Mouse (Mus musculus) forebrain, embryonic 13.5 days (tissue): ENCODE measurements around the gene Grcc10. TPM values are rescaled to one million over a fixed set of nuclear protein-coding genes. Genes with fewer than 3 reads are reported as not detected.

Source experiments
- ATAC-seq: fragments of 200-750 bp; cut with Nextera tagmentation; 2 replicates; pipeline ENCODE4 v1.8.0; 2017
- H3K27ac ChIP-seq: fragments of 300-500 bp; sonication (generic); 2 replicates; pipeline ENCODE4 v1.5.1; 2015; ENCODE audit warnings: inconsistent platforms, mild to moderate bottlenecking, moderate library complexity
- H3K27me3 ChIP-seq: fragments of 300-500 bp; sonication (generic); 2 replicates; pipeline ENCODE4 v1.6.1; 2015; ENCODE audit warnings: mild to moderate bottlenecking, inconsistent platforms
- H3K36me3 ChIP-seq: fragments of 300-500 bp; sonication (generic); 2 replicates; pipeline ENCODE4 v1.6.1; 2015; ENCODE audit warnings: mild to moderate bottlenecking, inconsistent platforms; ENCODE audit not compliant: poor library complexity, severe bottlenecking
- H3K4me1 ChIP-seq: fragments of 300-500 bp; sonication (generic); 2 replicates; pipeline ENCODE4 v1.6.1; 2015; ENCODE audit warnings: inconsistent platforms
- H3K4me2 ChIP-seq: fragments of 300-500 bp; sonication (generic); 2 replicates; pipeline ENCODE4 v1.6.1; 2015; ENCODE audit warnings: inconsistent platforms, mild to moderate bottlenecking, moderate library complexity
- H3K4me3 ChIP-seq: fragments of 300-500 bp; sonication (generic); 2 replicates; pipeline ENCODE4 v1.5.1; 2015; ENCODE audit warnings: mild to moderate bottlenecking, inconsistent platforms
- H3K9ac ChIP-seq: fragments of 300-500 bp; sonication (generic); 2 replicates; pipeline ENCODE4 v1.6.1; 2015; ENCODE audit warnings: mild to moderate bottlenecking, inconsistent platforms
- H3K9me3 ChIP-seq: fragments of 300-500 bp; sonication (generic); replicated peaks from 2 replicates; pipeline ENCODE4 v1.6.1; 2016; ENCODE audit warnings: inconsistent platforms
- WGBS: fragments of 180-500 bp; shearing (Covaris S2); methylation state at CpG from one replicate; pipeline ENCODE4 v1.1.7; 2015; 5-methylcytosine and 5-hydroxymethylcytosine counted together
- polyA plus RNA-seq: library from polyadenylated mRNA; unstranded; fragments of >200 nt; fragmentation: Nextera tagmentation; extraction: Ambion mirVana; gene quantifications from 2 replicates; pipeline ENCODE4 v1.2.1, GENCODE M21; 2015

Grcc10 gene
- polyA plus RNA-seq, 1 experiment from 2014 or later: 699 TPM

- peak overlapping the region; percentile 67 for H3K4me3 ChIP-seq
- peak overlapping the region; percentile 78 for H3K4me2 ChIP-seq
- no peaks in the 10 kb centered on the region for H3K27me3 ChIP-seq
- peak overlapping the region; percentile 95 for H3K9ac ChIP-seq
- peaks cover 37% of the 10 kb centered on the region for H3K4me1 ChIP-seq
- WGBS: under 1% methylated on average over 28 of the region's 29 CpGs
- peak; percentile 29 for ATAC-seq
- peaks cover 38% of the 10 kb centered on the region for H3K36me3 ChIP-seq
- no peaks in the 10 kb centered on the region for H3K9me3 ChIP-seq
- H3K27ac ChIP-seq: peak overlapping the region; percentile 100
Measured at GRCm38 (mm10) chr6:124740211-124740887, 825 bp downstream of the Grcc10 start.

GRCm38 (mm10) chr6:124739231-124739796 lies 1.9 kb downstream of the Grcc10 start:
- peak overlapping the region; percentile 100 for H3K27ac ChIP-seq
- 0 out of 2 replicates have a peak overlapping the region, but pooled peaks have one; percentile 67 for H3K4me3 ChIP-seq
- 87% methylated on average over 10 of the region's 10 CpGs for WGBS
- H3K27me3 ChIP-seq: no peaks in the 10 kb centered on the region
- ATAC-seq: no peak
- peaks cover 29% of the 10 kb centered on the region for H3K36me3 ChIP-seq
- H3K9ac ChIP-seq: peak overlapping the region; percentile 45; the same call in 1 of the 2 replicates
- no peaks in the 10 kb centered on the region for H3K9me3 ChIP-seq
- peak overlapping the region; percentile 78 for H3K4me2 ChIP-seq
- peaks cover 34% of the 10 kb centered on the region for H3K4me1 ChIP-seq

DNA sequence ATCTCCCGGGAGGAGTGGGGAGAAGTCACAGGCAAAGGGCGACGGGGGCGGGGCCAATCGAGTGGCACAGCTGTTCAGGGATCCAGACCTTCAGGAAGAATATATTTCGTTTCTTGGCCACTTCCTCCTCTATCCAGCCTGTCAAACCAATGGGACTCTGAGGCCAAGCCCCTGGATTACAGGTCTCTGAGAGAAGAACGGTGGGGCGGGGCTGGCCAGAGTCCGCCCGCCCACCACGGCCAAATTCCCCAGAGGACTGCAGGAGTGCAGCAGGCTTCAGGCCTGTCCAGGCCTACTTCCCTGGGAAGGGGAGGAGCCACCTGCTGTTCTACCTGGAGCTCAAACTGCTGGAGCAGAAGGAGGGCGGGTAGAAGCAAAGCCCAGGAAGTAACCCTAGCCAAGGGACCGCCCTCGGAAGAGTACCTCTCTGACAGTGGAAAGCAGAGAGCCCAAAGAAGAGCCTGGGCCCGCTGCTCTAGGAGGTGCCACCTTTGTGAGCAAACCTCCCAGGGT lies 2.6 kb downstream of the Grcc10 start, which contains the start of gene Ptpn6:
Ptpn6 (minus strand) TSS at position 204 of the 513 bp plus-strand sequence.
- Histone ChIP-seq H3K4me1 (peaks cover 34% of the 10 kb centered on the region), H3K4me3 (0 out of 2 replicates have a peak within 1 kb of the TSS, but pooled peaks have one; percentile 67), H3K27me3 (no peaks in the 10 kb centered on the region), H3K4me2 (peak within 1 kb of the TSS; percentile 78), H3K27ac (peak within 1 kb of the TSS; percentile 100; the same call in 1 of the 2 replicates), H3K9ac (peak within 1 kb of the TSS; percentile 14; the same call in 1 of the 2 replicates), H3K9me3 (no peaks in the 10 kb centered on the region), H3K36me3 (peaks cover 22% of the 10 kb centered on the region)
- WGBS: 29% methylated on average over 15 of the region's 15 CpGs
- ATAC-seq: no peak

DNA sequence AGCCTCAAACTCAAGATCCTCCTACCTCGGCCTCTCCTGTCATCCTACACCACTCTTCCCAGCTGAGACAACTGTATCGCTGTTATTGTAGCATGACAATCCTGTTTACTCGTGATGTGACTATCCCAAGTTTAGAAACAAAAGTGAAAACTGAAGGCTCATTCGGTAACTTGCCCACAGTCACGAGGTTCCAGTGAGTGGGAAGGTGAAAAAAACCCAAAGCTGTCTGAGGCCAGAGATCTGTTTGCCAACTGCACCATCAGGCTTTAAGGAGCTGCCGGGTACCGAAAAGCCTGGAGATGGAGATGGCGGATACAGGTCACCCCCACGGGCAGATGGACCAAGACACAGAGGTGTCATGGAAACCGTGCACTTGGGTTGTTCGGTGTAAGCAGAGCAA lies 4.1 kb downstream of the Grcc10 start:
- Histone ChIP-seq H3K9ac (no peak overlapping the region), H3K4me1 (peaks cover 26% of the 10 kb centered on the region), H3K4me2 (no peak overlapping the region), H3K27me3 (no peaks in the 10 kb centered on the region), H3K27ac (no peak overlapping the region), H3K4me3 (no peak overlapping the region), H3K36me3 (0 out of 2 replicates have a peak, but pooled peaks cover 9% of the 10 kb centered on the region), H3K9me3 (no peaks in the 10 kb centered on the region)
- ATAC-seq: no peak
- 92% methylated on average over 11 of the region's 11 CpGs for WGBS

- no peaks in the 10 kb centered on the region for H3K27me3 ChIP-seq
- 0 out of 2 replicates have a peak, but pooled peaks cover 9% of the 10 kb centered on the region for H3K36me3 ChIP-seq
- WGBS: 85% methylated on average over 3 of the region's 3 CpGs
- no peak overlapping the region for H3K27ac ChIP-seq
- peaks cover 13% of the 10 kb centered on the region for H3K4me1 ChIP-seq
- H3K4me3 ChIP-seq: no peak overlapping the region
- no peak for ATAC-seq
- no peaks in the 10 kb centered on the region for H3K9me3 ChIP-seq
- H3K4me2 ChIP-seq: no peak overlapping the region
- no peak overlapping the region for H3K9ac ChIP-seq
Measured at GRCm38 (mm10) chr6:124734417-124734816, 6.8 kb downstream of the Grcc10 start.

GRCm38 (mm10) chr6:124732476-124733370 lies 8.5 kb downstream of the Grcc10 start:
- Histone ChIP-seq H3K4me1 (no peaks in the 10 kb centered on the region), H3K9ac (no peak overlapping the region), H3K9me3 (no peaks in the 10 kb centered on the region), H3K27me3 (no peaks in the 10 kb centered on the region), H3K4me3 (no peak overlapping the region), H3K27ac (no peak overlapping the region), H3K36me3 (no peaks in the 10 kb centered on the region), H3K4me2 (no peak overlapping the region)
- WGBS: 56% methylated on average over 19 of the region's 19 CpGs
- no peak for ATAC-seq

DNA sequence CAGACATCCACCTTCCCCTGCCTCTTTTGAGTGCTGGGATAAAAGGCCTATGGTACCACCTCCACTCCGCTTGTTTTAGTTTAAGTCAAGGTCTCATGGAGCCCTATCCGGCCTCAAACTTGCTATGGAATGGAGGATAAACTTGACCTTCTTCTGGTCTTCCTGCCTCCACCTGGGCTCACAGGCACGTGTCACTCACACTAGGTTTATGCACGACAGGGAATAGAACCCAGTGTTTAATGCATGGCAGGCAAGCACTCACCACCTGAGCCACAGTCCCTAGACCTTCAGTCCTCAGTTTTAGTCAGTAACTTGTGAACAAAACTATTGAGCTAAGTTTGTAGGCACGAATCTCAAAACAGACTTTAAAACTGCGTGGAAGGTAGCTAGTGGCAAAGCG lies 10.1 kb downstream of the Grcc10 start:
- H3K36me3 ChIP-seq: no peaks in the 10 kb centered on the region
- no peak for ATAC-seq
- no peaks in the 10 kb centered on the region for H3K4me1 ChIP-seq
- no peak overlapping the region for H3K4me3 ChIP-seq
- H3K9ac ChIP-seq: no peak overlapping the region
- H3K27ac ChIP-seq: no peak overlapping the region
- no peaks in the 10 kb centered on the region for H3K9me3 ChIP-seq
- 90% methylated on average over 7 of the region's 7 CpGs for WGBS
- H3K27me3 ChIP-seq: no peaks in the 10 kb centered on the region
- H3K4me2 ChIP-seq: no peak overlapping the region

GRCm38 (mm10) chr6:124729850-124730705 lies 11.1 kb downstream of the Grcc10 start:
- Histone ChIP-seq H3K36me3 (no peaks in the 10 kb centered on the region), H3K4me2 (no peak overlapping the region), H3K4me3 (no peak overlapping the region), H3K27ac (no peak overlapping the region), H3K4me1 (no peaks in the 10 kb centered on the region), H3K9ac (no peak overlapping the region), H3K27me3 (no peaks in the 10 kb centered on the region), H3K9me3 (no peaks in the 10 kb centered on the region)
- no peak for ATAC-seq
- WGBS: 89% methylated on average over 7 of the region's 8 CpGs

DNA sequence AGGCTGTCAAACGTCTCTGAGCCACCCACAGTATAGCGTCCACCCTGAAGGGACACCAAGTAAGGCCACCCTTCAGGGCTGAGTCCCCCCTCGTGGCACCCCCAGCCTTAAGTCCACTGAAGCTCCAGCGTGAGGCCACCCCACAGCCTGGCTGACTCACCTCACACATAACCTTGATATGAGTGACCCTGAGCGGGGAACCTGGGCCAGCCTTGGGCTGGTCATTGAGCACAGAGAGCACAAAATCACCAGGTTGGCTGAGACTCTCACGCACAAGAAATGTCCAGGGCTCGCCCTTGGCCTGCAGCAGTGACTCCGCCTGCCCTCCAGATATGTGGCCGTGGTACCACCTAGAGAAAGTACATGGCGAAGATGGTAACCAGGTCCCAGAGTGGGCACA lies 12.6 kb downstream of the Grcc10 start:
- H3K4me2 ChIP-seq: no peak overlapping the region
- H3K27ac ChIP-seq: no peak overlapping the region
- WGBS: 90% methylated on average over 10 of the region's 10 CpGs
- H3K27me3 ChIP-seq: no peaks in the 10 kb centered on the region
- H3K9me3 ChIP-seq: no peaks in the 10 kb centered on the region
- no peak overlapping the region for H3K4me3 ChIP-seq
- no peak overlapping the region for H3K9ac ChIP-seq
- H3K36me3 ChIP-seq: no peaks in the 10 kb centered on the region
- ATAC-seq: no peak
- no peaks in the 10 kb centered on the region for H3K4me1 ChIP-seq

DNA sequence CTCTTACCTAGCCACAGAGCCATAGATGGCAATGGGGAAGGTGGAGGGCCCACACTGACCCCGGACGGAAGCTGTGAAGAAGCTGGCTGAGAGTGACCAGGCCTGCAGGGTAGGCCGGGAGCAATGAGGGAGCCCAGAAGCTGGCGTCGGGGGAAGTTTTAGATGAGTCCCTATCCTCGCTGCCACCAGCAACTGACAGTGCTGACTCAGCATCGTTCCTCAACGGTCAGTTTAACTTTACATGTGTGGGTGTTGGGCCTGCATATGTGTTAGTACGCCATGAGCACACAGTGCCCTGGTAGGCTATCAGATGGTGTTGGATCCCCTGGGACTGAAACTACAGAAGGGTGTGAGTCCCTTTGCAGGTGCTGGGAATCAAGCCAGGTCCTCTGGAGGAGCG lies 16.7 kb downstream of the Grcc10 start:
- 89% methylated on average over 10 of the region's 10 CpGs for WGBS
- no peak for ATAC-seq

DNA sequence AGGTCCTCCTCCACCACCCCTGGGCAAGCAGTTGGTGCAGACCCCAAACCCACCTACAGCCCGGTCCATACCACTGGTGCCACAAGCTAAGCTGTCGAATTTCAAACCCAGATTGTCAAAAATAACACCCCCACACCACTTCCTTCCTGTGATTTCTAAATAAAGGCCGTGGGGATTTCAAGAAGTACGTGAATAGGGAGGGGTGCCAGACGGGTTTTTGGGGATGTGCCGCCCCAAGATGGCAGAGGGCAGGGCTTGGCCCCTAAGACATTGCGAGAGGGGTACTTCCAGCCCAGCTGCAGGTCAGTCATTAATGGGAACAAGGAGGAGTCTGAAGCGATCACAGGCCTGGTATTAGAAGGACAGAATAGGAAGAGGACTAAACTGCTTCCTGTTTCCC lies 17.6 kb downstream of the Grcc10 start:
- no peaks in the 10 kb centered on the region for H3K36me3 ChIP-seq
- no peak overlapping the region for H3K27ac ChIP-seq
- H3K4me1 ChIP-seq: no peaks in the 10 kb centered on the region
- H3K9me3 ChIP-seq: no peaks in the 10 kb centered on the region
- no peak overlapping the region for H3K9ac ChIP-seq
- no peak for ATAC-seq
- no peak overlapping the region for H3K4me2 ChIP-seq
- H3K4me3 ChIP-seq: no peak overlapping the region
- 83% methylated on average over 8 of the region's 8 CpGs for WGBS
- no peaks in the 10 kb centered on the region for H3K27me3 ChIP-seq

More for the DNA sequence above, 16.7 kb downstream of the Grcc10 start:
- no peaks in the 10 kb centered on the region for H3K9me3 ChIP-seq
- H3K4me2 ChIP-seq: no peak overlapping the region
- H3K4me3 ChIP-seq: no peak overlapping the region
- no peak overlapping the region for H3K27ac ChIP-seq
- no peak overlapping the region for H3K9ac ChIP-seq
- H3K4me1 ChIP-seq: no peaks in the 10 kb centered on the region
- H3K27me3 ChIP-seq: no peaks in the 10 kb centered on the region
- H3K36me3 ChIP-seq: no peaks in the 10 kb centered on the region
